Mouse (Mus musculus): ENCODE data around the gene Notum. TPM values are rescaled to one million over a fixed set of nuclear protein-coding genes. Genes with fewer than 3 reads are reported as not detected.

The Notum gene
- total RNA-seq, 2 experiments from 2014 or later = 2.7 to 5.0 TPM

GRCm38 (mm10) chr11:120618619-120619535 lies 42.1 kb downstream of the Notum start:
- no peak for DNase-seq (ENCODE audit: low spot score in 2 of 2)

GRCm38 (mm10) chr11:120617519-120618112 lies 43.4 kb downstream of the Notum start, which contains the start of gene Pcyt2:
Gene Pcyt2, minus strand, starts transcription at chr11:120617936.
- DNase-seq (ENCODE audit: low spot score in 2 of 2) = peak; percentile 88 to 93

- no peak for DNase-seq (ENCODE audit: low spot score in 2 of 2)
Measured at GRCm38 (mm10) chr11:120616617-120617294, 44.2 kb downstream of the Notum start.

GRCm38 (mm10) chr11:120615606-120616203 lies 45.3 kb downstream of the Notum start:
- no peak for DNase-seq (ENCODE audit: low spot score in 2 of 2)

GRCm38 (mm10) chr11:120615167-120615566 lies 45.8 kb downstream of the Notum start:
- no peak for DNase-seq (ENCODE audit: low spot score in 2 of 2)

- no peak for DNase-seq (ENCODE audit: low spot score in 2 of 2)
Measured at GRCm38 (mm10) chr11:120613976-120614375, 47.0 kb downstream of the Notum start.

GRCm38 (mm10) chr11:120613481-120613972 lies 47.4 kb downstream of the Notum start:
- DNase-seq (ENCODE audit: low spot score in 2 of 2) = no peak

- DNase-seq (ENCODE audit: low spot score in 2 of 2) = peak; percentile 47 to 54
Measured at GRCm38 (mm10) chr11:120612763-120613162, 48.2 kb downstream of the Notum start.

- no peak for DNase-seq (ENCODE audit: low spot score in 2 of 2)
Measured at GRCm38 (mm10) chr11:120610477-120611046, 50.4 kb downstream of the Notum start.

GRCm38 (mm10) chr11:120609250-120609649 lies 51.7 kb downstream of the Notum start:
- no peak for DNase-seq (ENCODE audit: low spot score in 2 of 2)

- DNase-seq (ENCODE audit: low spot score in 2 of 2) = no peak
Measured at GRCm38 (mm10) chr11:120608241-120609034, 52.5 kb downstream of the Notum start, which contains the start of gene Npb. Gene Npb, plus strand, starts transcription at chr11:120608477.

GRCm38 (mm10) chr11:120606764-120607163 lies 54.2 kb downstream of the Notum start:
- no peak for DNase-seq (ENCODE audit: low spot score in 2 of 2)

- no peak for DNase-seq (ENCODE audit: low spot score in 2 of 2)
Measured at GRCm38 (mm10) chr11:120605667-120606066, 55.3 kb downstream of the Notum start.

Small RNA genes within 50 kb of the gene (microRNA-seq; reads per million reads assigned to microRNA genes)
- 3.6 to 4.0 reads per million in 2 experiments for gene Mir6936

Other genes starting within 250 kb of the Notum start
- gene Nploc4, start 223.5 kb downstream of the Notum start, total RNA-seq (2021) = 10 to 100 TPM; 65.2 TPM
- 1 to 10 TPM; 1.8 to 3.3 TPM for gene Tspan10, start 218.5 kb downstream of the Notum start, total RNA-seq (2021)
- under 1 TPM; 0.40 to 0.58 TPM for gene Pde6g, start 207.7 kb downstream of the Notum start, total RNA-seq (2021)
- gene Oxld1, start 203.1 kb downstream of the Notum start, total RNA-seq (2021) = 10 to 100 TPM; 13.0 to 16.4 TPM
- gene Ccdc137, start 203.1 kb downstream of the Notum start, total RNA-seq (2021) = 10 to 100 TPM; 26.4 to 29.1 TPM
- 10 to 100 TPM; 47.2 to 49.7 TPM for gene Arl16, start 193.6 kb downstream of the Notum start, total RNA-seq (2021)
- 10 to 100 TPM; 64.4 to 74.4 TPM for gene Mrpl12, start 176.6 kb downstream of the Notum start, total RNA-seq (2021)
- 10 to 100 TPM; 19.6 to 22.6 TPM for gene Slc25a10, start 169.3 kb downstream of the Notum start, total RNA-seq (2021)
- gene Gcgr, start 130.5 kb downstream of the Notum start, total RNA-seq (2021) = under 1 TPM in 1 of 2 experiments, not detected in 1; 0.52 TPM
- gene Mcrip1, start 111.4 kb downstream of the Notum start, total RNA-seq (2021) = 10 to 100 TPM; 74.9 to 77.0 TPM
- gene Ppp1r27, start 110.0 kb downstream of the Notum start, total RNA-seq (2021) = not detected
- 100 to 1,000 TPM; 127 to 129 TPM for gene P4hb, start 87.9 kb downstream of the Notum start, total RNA-seq (2021)
- gene Arhgdia, start 79.6 kb downstream of the Notum start, total RNA-seq (2021) = 100 to 1,000 TPM; 310 to 324 TPM
- 10 to 100 TPM; 60.8 to 62.9 TPM for gene Alyref, start 62.8 kb downstream of the Notum start, total RNA-seq (2021)
- gene Anapc11, start 62.8 kb downstream of the Notum start, total RNA-seq (2021) = 10 to 100 TPM; 95.1 to 98.8 TPM
- gene Npb, start 52.7 kb downstream of the Notum start, total RNA-seq (2021) = 1 to 10 TPM in 1 of 2 experiments, not detected in 1; 1.3 TPM
- gene Pcyt2, start 43.2 kb downstream of the Notum start, total RNA-seq (2021) = 100 to 1,000 TPM; 124 to 136 TPM
- gene Sirt7, start 35.9 kb downstream of the Notum start, total RNA-seq (2021) = 10 to 100 TPM; 34.9 to 38.6 TPM
- gene Mafg, start 27.6 kb downstream of the Notum start, total RNA-seq (2021) = 10 to 100 TPM; 86.8 to 94.3 TPM
- gene Pycr1, start 17.4 kb downstream of the Notum start, total RNA-seq (2021) = 1 to 10 TPM; 1.0 to 1.6 TPM
- gene Myadml2, start 13.0 kb downstream of the Notum start, total RNA-seq (2021) = 1 to 10 TPM; 7.3 to 8.2 TPM
- 10 to 100 TPM; 51.1 to 57.7 TPM for gene Aspscr1, start 11.8 kb upstream of the Notum start, total RNA-seq (2021)
- 10 to 100 TPM; 19.7 to 20.8 TPM for gene Cenpx, start 52.6 kb upstream of the Notum start, total RNA-seq (2021)
- 10 to 100 TPM; 53.0 to 56.2 TPM for gene Lrrc45, start 52.8 kb upstream of the Notum start, total RNA-seq (2021)
- gene Rac3, start 60.3 kb upstream of the Notum start, total RNA-seq (2021) = 10 to 100 TPM; 28.9 to 38.6 TPM
- 10 to 100 TPM in 1 of 2 experiments, 1 to 10 TPM in 1; 8.5 to 11.9 TPM for gene Dcxr, start 66.1 kb upstream of the Notum start, total RNA-seq (2021)
- gene Cbr2, start 70.9 kb upstream of the Notum start, total RNA-seq (2021) = 1 to 10 TPM; 1.7 to 2.9 TPM
- 10 to 100 TPM; 31.4 to 50.3 TPM for gene Hmga1b, start 101.6 kb upstream of the Notum start, total RNA-seq (2021)
- 10 to 100 TPM; 53.1 to 56.6 TPM for gene Rfng, start 123.0 kb upstream of the Notum start, total RNA-seq (2021)
- 100 to 1,000 TPM; 148 to 152 TPM for gene Gps1, start 123.1 kb upstream of the Notum start, total RNA-seq (2021)
- gene Dus1l, start 135.2 kb upstream of the Notum start, total RNA-seq (2021) = 10 to 100 TPM; 40.2 to 44.9 TPM
- 100 to 1,000 TPM; 159 to 179 TPM for gene Fasn, start 163.4 kb upstream of the Notum start, total RNA-seq (2021)